Mouse (Mus musculus) megakaryocyte, embryonic 14.5 days (primary cell): ENCODE measurements at regions not wholly inside any gene's neighbourhood (a gene's known extent, or its start where the extent isn't known, plus 50 kb on each side); places are given as distances from the start of the nearest gene placed in this dataset.

ENCODE experiments used
- FLI1 ChIP-seq: IDR thresholded peaks from 2 replicates; pipeline ENCODE4 v1.6.1; 2012; ENCODE audit warnings: low read length, inconsistent platforms, mixed read lengths
- GATA1 ChIP-seq: IDR thresholded peaks from 3 replicates; pipeline ENCODE4 v1.6.1; 2012; ENCODE audit warnings: mixed read lengths, low read length, inconsistent platforms, borderline replicate concordance

GRCm38 (mm10) chr1:23485150-23485775 is 87.7 kb upstream of the Ogfrl1 start:
- no peak for TF ChIP-seq GATA1
- TF ChIP-seq FLI1, result no peak
